Mouse (Mus musculus) liver, postnatal 0 days (tissue): ENCODE measurements around the gene E130218I03Rik. TPM values are rescaled to one million over a fixed set of nuclear protein-coding genes. Genes with fewer than 3 reads are reported as not detected.

Source experiments
- ATAC-seq: fragments of 200-750 bp; cut with Nextera tagmentation; 2 replicates; pipeline ENCODE4 v1.8.0; 2017; ENCODE audit warnings: mild to moderate bottlenecking, moderate library complexity
- DNase-seq: peaks from one replicate; pipeline ENCODE4 v3.0.0-alpha.2; 2016
- H3K27ac ChIP-seq: fragments of 300-500 bp; sonication (generic); 2 replicates; pipeline ENCODE4 v1.5.1; 2014; ENCODE audit warnings: antibody characterized with exemption, moderate library complexity, mild to moderate bottlenecking, low read depth
- H3K27me3 ChIP-seq: fragments of 300-500 bp; sonication (generic); 2 replicates; pipeline ENCODE4 v1.6.1; 2014; ENCODE audit warnings: low read length, control low read depth, mixed read lengths; ENCODE audit not compliant: insufficient read depth
- H3K36me3 ChIP-seq: fragments of 300-500 bp; sonication (generic); replicated peaks from 2 replicates; pipeline ENCODE4 v1.6.1; 2014; ENCODE audit warnings: mild to moderate bottlenecking, control low read depth, low read length, moderate library complexity, mixed read lengths; ENCODE audit not compliant: insufficient read depth
- H3K4me1 ChIP-seq: fragments of 300-500 bp; sonication (generic); 2 replicates; pipeline ENCODE4 v1.6.1; 2014; ENCODE audit warnings: antibody characterized with exemption, mild to moderate bottlenecking, control low read depth; ENCODE audit not compliant: insufficient read depth
- H3K4me2 ChIP-seq: fragments of 300-500 bp; sonication (generic); 2 replicates; pipeline ENCODE4 v1.6.1; 2014; ENCODE audit warnings: low read depth, mild to moderate bottlenecking, low read length, moderate library complexity, mixed read lengths
- H3K4me3 ChIP-seq: fragments of 300-500 bp; sonication (generic); 2 replicates; pipeline ENCODE4 v1.5.1; 2014; ENCODE audit warnings: low read depth, low read length
- H3K9ac ChIP-seq: fragments of 300-500 bp; sonication (generic); replicated peaks from 2 replicates; pipeline ENCODE4 v1.6.1; 2014; ENCODE audit warnings: mild to moderate bottlenecking, moderate library complexity
- H3K9me3 ChIP-seq: fragments of 300-500 bp; sonication (generic); 2 replicates; pipeline ENCODE4 v1.6.1; 2016; ENCODE audit warnings: mild to moderate bottlenecking, control low read depth, low read length, mixed read lengths
- CTCF ChIP-seq: sonication (generic); IDR thresholded peaks from 2 replicates; pipeline ENCODE4 v1.5.1; 2016; ENCODE audit warnings: antibody characterized with exemption, low read depth
- EP300 ChIP-seq: IDR thresholded peaks from 2 replicates; pipeline ENCODE4 v1.6.1; 2016; ENCODE audit warnings: antibody characterized with exemption, low read depth, mild to moderate bottlenecking
- WGBS: fragments of 180-500 bp; shearing (Covaris S2); extraction: QIAGEN DNeasy Blood & Tissue Kit; methylation state at CpG from one replicate; pipeline ENCODE4 v1.1.7; 2014; ENCODE audit not compliant: insufficient replicate concordance; 5-methylcytosine and 5-hydroxymethylcytosine counted together
- polyA plus RNA-seq: library from polyadenylated mRNA; unstranded; fragments of >200 nt; fragmentation: Nextera tagmentation; extraction: Ambion mirVana; gene quantifications from 2 replicates; pipeline ENCODE4 v1.2.1, GENCODE M21; 2015

The E130218I03Rik gene
- polyA plus RNA-seq, 1 experiment from 2014 or later, result 0.23 TPM

GRCm38 (mm10) chr4:134251241-134252130 is 8.0 kb downstream of the E130218I03Rik start:
- no peak overlapping the region for H3K27ac ChIP-seq
- H3K27me3 ChIP-seq, result peaks cover 87% of the 10 kb centered on the region
- H3K36me3 ChIP-seq, result no peaks in the 10 kb centered on the region
- no peaks in the 10 kb centered on the region for H3K9me3 ChIP-seq
- DNase-seq (no peak), ATAC-seq (no peak)
- H3K4me1 ChIP-seq, result peaks cover 30% of the 10 kb centered on the region
- TF ChIP-seq EP300 (no peak), CTCF (no peak)
- WGBS, result 3% methylated on average over 90 of the region's 91 CpGs
- H3K4me3 ChIP-seq, result peak overlapping the region; percentile 37
- H3K4me2 ChIP-seq, result peak overlapping the region; percentile 69
- no peak overlapping the region for H3K9ac ChIP-seq

GRCm38 (mm10) chr4:134252131-134252910 is 8.9 kb downstream of the E130218I03Rik start:
- Histone ChIP-seq H3K36me3 (no peaks in the 10 kb centered on the region), H3K4me1 (peaks cover 30% of the 10 kb centered on the region), H3K9me3 (no peaks in the 10 kb centered on the region), H3K4me3 (no peak overlapping the region), H3K27ac (no peak overlapping the region), H3K9ac (no peak overlapping the region), H3K27me3 (peaks cover 81% of the 10 kb centered on the region), H3K4me2 (peak overlapping the region; percentile 69)
- TF ChIP-seq EP300 (no peak), CTCF (no peak)
- DNase-seq (no peak), ATAC-seq (no peak)
- whole genome bisulfite sequencing, result 20% methylated on average over 22 of the region's 22 CpGs

GRCm38 (mm10) chr4:134252911-134253721 is 9.7 kb downstream of the E130218I03Rik start:
- WGBS, result 16% methylated on average over 15 of the region's 15 CpGs
- Histone ChIP-seq H3K27me3 (peaks cover 73% of the 10 kb centered on the region), H3K27ac (no peak overlapping the region), H3K4me3 (0 out of 2 replicates have a peak overlapping the region, but pooled peaks have one; percentile 2), H3K4me1 (peaks cover 30% of the 10 kb centered on the region), H3K36me3 (no peaks in the 10 kb centered on the region), H3K9me3 (no peaks in the 10 kb centered on the region), H3K9ac (no peak overlapping the region), H3K4me2 (no peak overlapping the region; the same call in 1 of the 2 replicates)
- no peak for DNase-seq
- TF ChIP-seq CTCF (no peak), EP300 (no peak)
- no peak for ATAC-seq

GRCm38 (mm10) chr4:134253722-134254324 is 10.4 kb downstream of the E130218I03Rik start, which contains the start of gene Grrp1:
TSS of gene Grrp1 (minus strand) at chr4:134254106.
- Histone ChIP-seq H3K36me3 (no peaks in the 10 kb centered on the region), H3K4me2 (peak within 1 kb of the TSS; percentile 13), H3K9me3 (no peaks in the 10 kb centered on the region), H3K27ac (0 out of 2 replicates have a peak within 1 kb of the TSS, but pooled peaks have one; percentile 35), H3K9ac (no peak within 1 kb of the TSS), H3K27me3 (peaks cover 68% of the 10 kb centered on the region), H3K4me1 (peaks cover 32% of the 10 kb centered on the region), H3K4me3 (0 out of 2 replicates have a peak within 1 kb of the TSS, but pooled peaks have one; percentile 2)
- DNase-seq, result no peak
- ATAC-seq, result no peak
- WGBS, result 3% methylated on average over 13 of the region's 13 CpGs
- no peak for TF ChIP-seq CTCF
- TF ChIP-seq EP300, result no peak

- no peak for DNase-seq
- no peaks in the 10 kb centered on the region for H3K36me3 ChIP-seq
- peaks cover 60% of the 10 kb centered on the region for H3K27me3 ChIP-seq
- H3K9ac ChIP-seq, result no peak overlapping the region
- H3K27ac ChIP-seq, result no peak overlapping the region
- no peak overlapping the region for H3K4me3 ChIP-seq
- 50% methylated on average over 3 of the region's 3 CpGs for WGBS
- no peak overlapping the region for H3K4me2 ChIP-seq
- peaks cover 31% of the 10 kb centered on the region for H3K4me1 ChIP-seq
- H3K9me3 ChIP-seq, result no peaks in the 10 kb centered on the region
- ATAC-seq, result no peak
- TF ChIP-seq EP300 (no peak), CTCF (no peak)
Observed at GRCm38 (mm10) chr4:134254835-134255234, 11.4 kb downstream of the E130218I03Rik start.
